Mouse (Mus musculus) CH12.LX (cell line): Measurements from ENCODE around the gene Midn. TPM values are rescaled to one million over a fixed set of nuclear protein-coding genes. Genes with fewer than 3 reads are reported as not detected.
A peak's percentile ranks its signal among the peaks of the same experiment; 100 is the strongest.

ENCODE experiments used
- DNase-seq: peaks from one replicate; pipeline ENCODE4 v3.0.0-alpha.2; 2013; ENCODE audit errors: extremely low read depth
- H3K27ac ChIP-seq: 2 replicates; pipeline ENCODE4 v1.5.1; 2012; ENCODE audit warnings: low read depth, mild to moderate bottlenecking, control low read depth, moderate library complexity; ENCODE audit not compliant: insufficient read depth
- H3K27me3 ChIP-seq: replicated peaks from 2 replicates; pipeline ENCODE3; 2012; ENCODE audit warnings: inconsistent platforms
- H3K36me3 ChIP-seq, 2 experiments: replicated peaks in 1 of 2; 2 replicates each; pipeline versions ENCODE3 to v1.6.1; 2012; ENCODE audit warnings: inconsistent platforms in 1 of 2, low read length in 1 of 2, mild to moderate bottlenecking in 1 of 2, mixed read lengths in 1 of 2, moderate library complexity in 1 of 2; ENCODE audit not compliant: control insufficient read depth in 1 of 2, insufficient read depth in 1 of 2
- H3K4me1 ChIP-seq, 2 experiments: 2 replicates each; pipeline ENCODE4 v1.6.1; 2012; ENCODE audit warnings: inconsistent platforms in 1 of 2, moderate library complexity in 1 of 2; ENCODE audit not compliant: insufficient read depth in 2 of 2, control insufficient read depth in 1 of 2
- H3K4me2 ChIP-seq: 2 replicates; pipeline ENCODE4 v1.6.1; 2012; ENCODE audit warnings: low read depth, mild to moderate bottlenecking, control low read depth; ENCODE audit not compliant: poor library complexity, insufficient read depth, severe bottlenecking
- H3K4me3 ChIP-seq, 3 experiments: fragments of 150-350 bp in 1 of 3; sonication (generic) in 1 of 3; replicated peaks in 1 of 3; 2 replicates each; pipeline versions ENCODE3 to v1.5.1; 2011 to 2012; ENCODE audit warnings: low read depth in 2 of 3, low read length in 2 of 3, mild to moderate bottlenecking in 2 of 3, moderate library complexity in 2 of 3, control low read depth in 1 of 3, improper control_type of control experiment in 1 of 3, inconsistent platforms in 1 of 3, mixed read lengths in 1 of 3; ENCODE audit not compliant: poor library complexity in 1 of 3
- H3K79me2 ChIP-seq: replicated peaks from 2 replicates; pipeline ENCODE4 v1.6.1; 2012; ENCODE audit warnings: mild to moderate bottlenecking, moderate library complexity; ENCODE audit not compliant: control insufficient read depth, poor library complexity, insufficient read depth, severe bottlenecking; ENCODE audit errors: extremely low read depth
- H3K9ac ChIP-seq: 2 replicates; pipeline ENCODE4 v1.6.1; 2012; ENCODE audit warnings: low read depth, mild to moderate bottlenecking, control low read depth, moderate library complexity; ENCODE audit not compliant: insufficient read depth
- H3K9me3 ChIP-seq: replicated peaks from 2 replicates; pipeline ENCODE3; 2012; ENCODE audit warnings: low read length, inconsistent platforms, mixed read lengths
- BHLHE40 ChIP-seq: IDR thresholded peaks from 2 replicates; pipeline ENCODE4 v1.6.1; 2011; ENCODE audit warnings: mild to moderate bottlenecking, low read depth, low read length, improper control_type of control experiment
- CHD1 ChIP-seq: IDR thresholded peaks from 2 replicates; pipeline ENCODE4 v1.6.1; 2012; ENCODE audit warnings: low read depth, low read length, improper control_type of control experiment, inconsistent platforms
- CHD2 ChIP-seq: IDR thresholded peaks from 2 replicates; pipeline ENCODE4 v1.6.1; 2011; ENCODE audit warnings: low read length, improper control_type of control experiment
- CTCF ChIP-seq, 2 experiments: IDR thresholded peaks in 1 of 2; conservative IDR thresholded peaks in 1 of 2; 2 replicates each; pipeline ENCODE4 v1.5.1; 2011 to 2012; ENCODE audit warnings: low read depth in 2 of 2, low read length in 2 of 2, improper control_type of control experiment in 1 of 2, inconsistent platforms in 1 of 2, mild to moderate bottlenecking in 1 of 2, moderate library complexity in 1 of 2
- ELF1 ChIP-seq: IDR thresholded peaks from 2 replicates; pipeline ENCODE4 v1.6.1; 2014; ENCODE audit warnings: low read depth, mild to moderate bottlenecking, inconsistent platforms, low read length, improper control_type of control experiment
- GABPA ChIP-seq: IDR thresholded peaks from 2 replicates; pipeline ENCODE4 v1.6.1; 2012; ENCODE audit warnings: low read depth, low read length, improper control_type of control experiment, inconsistent platforms; ENCODE audit not compliant: insufficient replicate concordance
- KAT2A ChIP-seq: IDR thresholded peaks from 2 replicates; pipeline ENCODE4 v1.6.1; 2012; ENCODE audit warnings: low read length, improper control_type of control experiment, inconsistent platforms; ENCODE audit not compliant: insufficient replicate concordance
- MAFK ChIP-seq: IDR thresholded peaks from 2 replicates; pipeline ENCODE4 v1.6.1; 2011; ENCODE audit warnings: low read length, improper control_type of control experiment; ENCODE audit not compliant: insufficient replicate concordance
- MAX ChIP-seq: IDR thresholded peaks from 2 replicates; pipeline ENCODE4 v1.6.1; 2011; ENCODE audit warnings: low read length, improper control_type of control experiment
- MAZ ChIP-seq: IDR thresholded peaks from 2 replicates; pipeline ENCODE4 v1.6.1; 2012; ENCODE audit warnings: low read depth, mild to moderate bottlenecking, inconsistent platforms, low read length, improper control_type of control experiment, moderate library complexity
- MXI1 ChIP-seq: IDR thresholded peaks from 2 replicates; pipeline ENCODE4 v1.6.1; 2011; ENCODE audit warnings: mild to moderate bottlenecking, low read depth, low read length, improper control_type of control experiment
- NELFE ChIP-seq: IDR thresholded peaks from 2 replicates; pipeline ENCODE4 v1.6.1; 2011; ENCODE audit warnings: low read depth, low read length, improper control_type of control experiment
- POLR2A ChIP-seq: IDR thresholded peaks from 2 replicates; pipeline ENCODE4 v1.6.1; 2011; ENCODE audit warnings: low read depth, mild to moderate bottlenecking, improper control_type of control experiment, low read length
- SIN3A ChIP-seq: IDR thresholded peaks from 2 replicates; pipeline ENCODE4 v1.6.1; 2012; ENCODE audit warnings: low read length, improper control_type of control experiment, inconsistent platforms
- TBP ChIP-seq: conservative IDR thresholded peaks from 2 replicates; pipeline ENCODE4 v1.6.1; 2011; ENCODE audit warnings: low read depth, low read length, improper control_type of control experiment
- UBTF ChIP-seq: IDR thresholded peaks from 2 replicates; pipeline ENCODE4 v1.6.1; 2012; ENCODE audit warnings: low read depth, mild to moderate bottlenecking, inconsistent platforms, low read length, improper control_type of control experiment, moderate library complexity
- USF1 ChIP-seq: IDR thresholded peaks from 2 replicates; pipeline ENCODE4 v1.6.1; 2014; ENCODE audit warnings: low read depth, mild to moderate bottlenecking, inconsistent platforms, low read length, improper control_type of control experiment
- USF2 ChIP-seq: conservative IDR thresholded peaks from 2 replicates; pipeline ENCODE4 v1.6.1; 2011; ENCODE audit warnings: low read depth, low read length, improper control_type of control experiment
- ZC3H11A ChIP-seq: IDR thresholded peaks from 2 replicates; pipeline ENCODE4 v1.6.1; 2012; ENCODE audit warnings: low read depth, mild to moderate bottlenecking, inconsistent platforms, low read length, improper control_type of control experiment
- ZKSCAN1 ChIP-seq: IDR thresholded peaks from 2 replicates; pipeline ENCODE4 v1.6.1; 2012; ENCODE audit warnings: low read depth, inconsistent platforms, low read length, improper control_type of control experiment, borderline replicate concordance
- ZNF384 ChIP-seq: IDR thresholded peaks from 2 replicates; pipeline ENCODE4 v1.6.1; 2012; ENCODE audit warnings: low read depth, low read length, improper control_type of control experiment, inconsistent platforms
- dilution Hi-C: fragments of 300-500 bp; cut with MboI; formaldehyde crosslinking; loops from 2 replicates; pipeline ENCODE4 v1.14.3; 2020; ENCODE audit warnings: low sequenced_read_pairs; ENCODE audit not compliant: extremely low pct_unique_long_range_greater_than_20kb, extremely low pct_ligation_motif_present
- in situ Hi-C: fragments of 300-500 bp; cut with MboI; formaldehyde crosslinking; loops from 3 replicates; pipeline ENCODE4 v1.14.3; 2019; ENCODE audit warnings: low sequenced_read_pairs, low pct_ligation_motif_present, low pct_unique_long_range_greater_than_20kb, mixed read lengths
- polyA plus RNA-seq: library from polyadenylated mRNA; unstranded; fragments of >175 nt; gene quantifications from 2 replicates; pipeline ENCODE4 v1.2.1, GENCODE M21; 2012; ENCODE audit warnings: low read depth; ENCODE audit not compliant: insufficient read length
- total RNA-seq, 2 experiments: library from RNA; depleted of rRNA; stranded (reverse); fragments of 300-350 nt in 1 of 2; fragments of >200 nt in 1 of 2; gene quantifications; 2 replicates each; pipeline ENCODE4 v1.2.3; 2012 to 2014

The Midn gene
- total and polyA plus RNA-seq, 3 experiments, result 4.7 to 33.2 (median 16.2) TPM

DNA sequence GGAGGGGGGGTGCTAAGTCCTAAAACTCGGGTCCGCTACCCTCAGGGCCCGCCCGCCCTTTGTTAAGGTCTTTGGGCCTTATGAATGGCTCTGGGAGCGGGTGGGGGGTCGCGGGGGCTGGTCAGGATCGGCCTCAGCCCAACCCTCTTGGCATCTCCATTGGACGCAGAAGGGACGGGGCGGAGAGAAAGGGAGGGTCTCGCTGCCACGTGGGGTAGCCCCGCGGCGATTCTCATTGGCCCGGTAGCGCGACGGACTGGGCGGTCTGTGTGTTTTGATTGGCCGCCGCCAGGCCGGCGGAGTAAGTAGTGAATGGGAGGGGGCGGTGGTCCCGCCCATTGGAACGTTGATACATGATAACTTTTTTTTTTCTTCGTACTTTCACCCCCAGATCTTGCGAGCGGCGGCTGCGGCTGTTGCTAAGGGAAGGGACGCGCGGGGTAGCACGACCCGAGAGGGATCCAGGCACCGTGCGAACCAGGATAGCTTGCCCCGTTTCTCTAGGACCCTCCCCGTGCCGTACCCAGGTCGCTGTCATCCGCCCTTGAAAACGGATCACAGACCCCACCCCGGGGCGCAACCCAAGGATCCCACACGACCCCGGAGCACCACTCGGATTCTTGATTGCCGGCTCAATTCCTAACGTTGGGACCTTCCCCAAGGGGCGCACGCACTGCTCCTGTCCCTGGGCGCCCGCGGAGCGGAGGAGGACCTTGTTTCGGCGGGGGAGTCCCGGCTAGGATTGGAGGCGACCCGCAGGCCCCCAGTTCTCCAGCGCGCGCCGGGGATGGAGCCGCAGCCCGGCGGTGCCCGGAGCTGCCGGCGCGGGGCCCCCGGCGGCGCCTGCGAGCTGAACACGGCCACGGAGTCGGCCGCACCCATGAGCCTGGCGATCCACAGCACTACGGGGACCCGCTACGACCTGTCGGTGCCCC lies 1.5 kb downstream of the Midn start:
- Histone ChIP-seq H3K9ac (peak overlapping the region; percentile 95), H3K9me3 (no peaks in the 10 kb centered on the region), H3K36me3 (peaks cover 35 to 49% of the 10 kb centered on the region in 2 experiments), H3K27me3 (no peaks in the 10 kb centered on the region), H3K27ac (peak overlapping the region; percentile 96), H3K4me1 (peaks cover 36 to 50% of the 10 kb centered on the region in 2 experiments), H3K4me3 (peak overlapping the region; percentile 81 to 91 (median 82)), H3K79me2 (peaks cover 15% of the 10 kb centered on the region), H3K4me2 (peak overlapping the region; percentile 18)
- in situ Hi-C loops, result no loop called here
- peak; percentile 96 for DNase-seq
- TF ChIP-seq TBP (0 out of 2 replicates have a peak, but pooled peaks have one; percentile 59), ZNF384 (peak; percentile 89), KAT2A (0 out of 2 replicates have a peak, but pooled peaks have one; percentile 26), POLR2A (peak; percentile 45; the same call in 1 of the 2 replicates), USF2 (peak; percentile 42), BHLHE40 (peak; percentile 4), MAZ (0 out of 2 replicates have a peak, but pooled peaks have one; percentile 61), SIN3A (peak; percentile 83; the same call in 1 of the 2 replicates), CTCF (conservative IDR thresholded peaks at IDR 0.05 in 1 of 2, IDR thresholded peaks at IDR 0.05 in 1 of 2; ENCODE audit: low read depth in 2 of 2, low read length in 2 of 2) (no peak), ZC3H11A (no peak), MAFK (0 out of 2 replicates have a peak, but pooled peaks have one; percentile 17), MAX (peak; percentile 53; the same call in 1 of the 2 replicates), USF1 (peak; percentile 83), ZKSCAN1 (no peak), NELFE (peak; percentile 63; the same call in 1 of the 2 replicates), MXI1 (peak; percentile 48), UBTF (0 out of 2 replicates have a peak, but pooled peaks have one; percentile 18), ELF1 (no peak), GABPA (no peak), CHD2 (peak; percentile 57; the same call in 1 of the 2 replicates), CHD1 (peak; percentile 68; the same call in 1 of the 2 replicates)
- dilution Hi-C loops, result no loop called here
